Mouse (Mus musculus) spleen, postnatal 36 days (tissue): ENCODE results near the gene Elmsan1.
A peak's percentile ranks its signal among the peaks of the same experiment; 100 is the strongest.
"Not testable (repeated sequence)": the region's sequence is repeated elsewhere in the genome, so short reads cannot be mapped to it uniquely, and the experiment has no call there.

ENCODE experiments used
- DNase-seq, 2 experiments: peaks; one replicate each; pipeline ENCODE4 v3.0.0; 2022; ENCODE audit warnings: low spot score in 2 of 2, mixed read lengths in 1 of 2

The Elmsan1 gene

DNA sequence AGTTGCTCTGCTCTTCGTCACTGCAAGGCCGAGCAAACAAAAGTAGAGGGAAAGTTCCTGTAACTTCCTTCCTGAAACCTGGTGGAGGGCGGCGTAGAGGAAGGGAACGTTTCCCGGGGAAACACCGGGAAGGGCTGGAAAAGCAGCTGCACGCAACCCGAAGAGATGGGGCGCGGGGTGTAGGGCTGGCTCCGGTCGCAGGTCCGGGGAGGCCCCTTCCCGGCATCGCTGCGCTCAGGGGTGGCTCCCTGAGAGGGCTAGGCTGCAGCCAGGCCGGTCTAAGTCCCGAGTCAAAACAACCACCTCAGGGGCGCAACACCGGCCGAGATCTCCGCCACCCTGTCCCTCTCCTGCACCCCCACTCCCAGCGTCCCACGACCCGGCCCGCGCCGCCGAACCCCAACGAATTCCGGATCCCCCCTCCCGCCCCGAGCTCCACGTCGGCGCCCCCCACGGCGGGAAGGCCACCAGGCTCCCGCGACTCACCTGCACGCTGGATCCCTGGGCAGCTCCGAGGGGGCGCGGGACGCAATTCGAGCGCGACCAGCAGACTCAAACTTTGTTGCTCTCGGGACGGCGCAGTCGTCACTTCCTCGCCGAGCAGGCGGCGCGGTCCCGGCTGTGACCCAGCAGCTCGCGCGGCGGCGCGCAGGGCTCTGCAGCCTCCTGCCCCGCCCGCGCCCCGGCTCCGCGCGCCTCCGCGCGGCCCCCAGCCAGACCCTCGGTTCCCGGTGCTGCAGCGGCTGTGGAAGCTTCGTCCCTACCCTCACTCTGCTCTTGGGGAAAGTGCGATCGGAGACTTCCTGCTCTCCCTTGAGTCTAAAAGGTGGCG is at the start of gene Elmsan1:
Elmsan1 (minus strand) TSS at position 593 of the 832 bp plus-strand sequence.
- peak; percentile 85 for DNase-seq

DNA sequence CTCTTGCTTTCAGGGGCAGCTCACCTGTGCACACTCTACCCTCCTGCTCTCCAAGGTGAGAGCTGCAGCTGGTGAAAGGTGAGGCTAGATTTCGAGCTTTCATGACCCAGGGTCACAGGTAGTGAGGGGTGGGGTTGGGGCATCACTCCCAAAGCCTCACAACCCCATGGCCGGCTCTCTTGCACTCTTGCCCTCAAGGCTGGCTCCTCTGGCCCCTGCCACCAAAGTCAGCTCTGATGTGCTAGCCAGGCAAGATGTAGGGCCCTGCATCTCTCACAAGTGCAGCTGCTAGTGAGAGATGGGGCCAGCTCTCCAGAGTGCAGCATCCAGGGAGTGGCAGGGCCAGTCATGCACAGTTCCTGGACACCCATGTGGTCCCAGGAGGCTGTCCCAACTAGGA is 48.6 kb upstream of the Elmsan1 start:
- DNase-seq = no peak

DNA sequence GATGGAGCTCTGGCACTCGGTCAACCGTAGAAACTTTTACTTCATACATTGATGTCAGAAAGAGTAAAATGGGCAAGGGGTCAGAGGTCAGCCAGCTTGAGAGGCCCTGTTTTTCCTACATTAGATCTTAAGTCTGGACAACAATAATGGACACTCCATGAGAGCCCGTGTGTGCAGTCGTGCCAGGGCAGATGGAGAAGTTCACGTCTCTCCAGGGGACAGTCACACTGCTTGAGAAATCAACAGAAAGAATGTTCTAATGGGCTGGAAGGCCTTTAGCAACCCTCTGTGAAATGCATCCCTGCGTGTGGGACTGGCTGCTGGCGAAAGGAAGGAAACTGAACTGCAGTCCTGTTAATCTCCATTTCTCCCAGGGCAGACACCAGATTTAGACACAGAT is 41.7 kb upstream of the Elmsan1 start:
- no peak for DNase-seq

DNA sequence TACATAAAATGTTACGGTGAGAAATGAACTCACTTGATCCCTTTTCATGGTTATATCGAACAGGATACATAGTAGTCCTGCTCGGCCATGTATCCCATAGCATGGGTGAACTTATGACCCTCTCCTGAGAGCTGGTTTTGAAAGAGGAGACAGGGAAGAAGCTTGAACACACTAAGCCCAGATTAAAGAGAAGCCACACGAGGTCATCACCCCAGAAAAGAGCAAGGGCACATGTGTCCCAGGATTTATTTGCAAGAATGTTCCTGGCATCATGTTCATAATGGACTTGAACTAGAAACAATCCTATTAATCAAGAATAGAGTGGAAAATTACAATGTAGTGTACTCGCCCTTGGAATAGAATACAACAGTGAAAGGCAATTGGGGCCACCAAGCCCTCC is 36.2 kb upstream of the Elmsan1 start:
- no peak for DNase-seq

DNA sequence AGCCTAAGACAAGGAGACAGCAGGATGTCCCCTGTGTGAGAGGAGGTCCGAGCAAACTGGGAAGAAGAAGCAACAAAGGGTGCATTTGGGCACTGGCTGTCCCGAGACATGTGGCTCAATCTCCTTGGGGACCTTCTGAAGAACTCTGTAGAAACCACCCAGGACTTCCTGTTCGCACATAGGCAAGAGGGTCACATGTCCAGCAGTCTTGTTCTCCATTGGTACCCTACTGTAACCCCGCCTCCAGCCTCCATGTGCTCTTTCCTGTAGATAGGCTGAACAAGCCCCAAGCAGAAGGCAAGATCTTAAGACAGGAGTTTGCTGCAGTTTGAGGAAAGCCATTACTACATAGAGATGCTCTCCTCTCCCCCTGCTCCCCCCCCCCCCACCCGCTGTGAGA is 34.1 kb upstream of the Elmsan1 start:
- peak; percentile 61 to 63 for DNase-seq

DNA sequence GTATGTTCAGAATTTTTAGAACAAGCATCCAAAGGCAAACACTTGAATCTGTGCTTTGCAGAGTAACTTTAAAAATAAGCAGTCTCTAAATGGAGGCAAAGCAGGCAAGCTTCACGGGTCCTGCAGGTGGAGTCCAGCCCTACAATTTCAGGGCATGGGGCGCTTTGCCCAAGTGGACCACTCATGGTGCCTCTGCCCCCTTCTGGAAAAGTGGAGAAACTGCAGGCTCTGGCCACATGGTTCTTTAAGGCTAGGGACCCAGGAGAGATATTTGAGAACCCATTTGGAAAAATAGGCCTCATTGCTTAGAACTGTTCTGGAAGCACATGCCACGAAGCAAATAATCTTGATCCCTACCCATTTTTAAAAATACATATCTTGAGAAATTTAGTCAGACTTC is 30.5 kb upstream of the Elmsan1 start:
- peak; percentile 68 to 73 for DNase-seq

DNA sequence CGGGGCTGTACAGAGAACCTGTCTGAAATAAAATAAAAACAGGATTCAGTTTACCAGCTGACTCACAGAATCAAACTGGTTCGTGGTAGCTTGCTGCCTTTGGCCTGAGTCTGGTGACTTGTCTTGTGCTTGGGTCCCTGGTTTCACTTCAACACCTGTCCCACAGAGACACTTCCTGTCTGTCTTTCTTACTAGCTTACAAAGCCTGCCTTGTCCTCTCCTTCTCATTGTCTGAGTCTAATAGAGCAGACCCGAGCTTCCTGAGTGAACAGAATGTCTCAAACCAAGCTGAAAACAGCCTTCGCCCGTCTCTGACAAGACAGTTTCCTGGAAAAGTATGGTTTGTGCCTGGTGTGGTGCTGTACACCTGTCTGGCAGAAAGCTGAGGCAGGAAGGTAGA is 27.0 kb upstream of the Elmsan1 start:
- peak; percentile 77 for DNase-seq

DNA sequence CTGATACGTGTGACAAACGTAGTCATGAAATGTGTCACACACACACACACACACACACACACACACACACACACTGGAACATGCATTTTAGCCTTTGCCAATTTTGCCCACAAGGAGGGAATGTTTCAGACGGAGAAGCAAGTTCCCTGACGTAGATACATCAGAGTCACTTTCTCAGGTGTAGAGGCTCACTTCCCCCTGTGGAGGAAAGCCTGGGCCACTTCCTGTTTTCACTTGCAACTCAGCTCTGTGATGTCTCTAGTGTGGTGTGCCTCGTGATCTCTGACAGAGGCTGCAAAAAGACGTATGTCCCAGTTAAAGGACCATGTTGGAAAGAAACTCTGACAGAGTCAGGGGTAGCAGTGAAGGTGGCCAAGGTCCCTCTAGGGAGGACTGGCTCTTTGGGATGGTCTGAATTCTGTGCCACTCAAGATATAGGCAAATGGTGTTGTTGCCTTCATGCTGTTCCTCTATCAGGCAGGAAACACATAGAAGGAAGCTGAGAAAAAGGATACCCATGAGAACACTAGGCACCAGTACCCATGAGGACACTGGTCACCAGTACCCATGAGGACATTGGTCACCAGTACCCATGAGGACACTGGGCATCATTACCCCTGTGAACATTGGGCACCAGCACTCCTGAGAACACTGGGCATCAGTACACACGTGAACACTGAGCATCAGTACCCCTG is 24.5 kb upstream of the Elmsan1 start:
- DNase-seq = peak; percentile 87

DNA sequence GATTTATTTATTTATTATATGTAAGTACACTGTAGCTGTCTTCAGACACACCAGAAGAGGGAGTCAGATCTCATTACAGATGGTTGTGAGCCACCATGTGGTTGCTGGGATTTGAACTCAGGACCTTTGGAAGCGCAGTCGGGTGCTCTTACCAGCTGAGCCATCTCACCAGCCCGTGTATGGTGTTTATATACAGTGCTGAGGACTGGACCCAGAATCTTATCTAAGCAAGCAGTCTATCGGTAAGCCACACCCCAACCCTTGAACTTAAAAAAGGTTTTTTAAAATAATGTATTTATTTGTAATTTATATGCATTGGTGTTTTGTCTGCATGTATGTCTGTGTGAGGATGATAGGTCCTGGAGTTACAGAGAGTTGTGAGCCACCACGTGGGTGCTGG is 18.4 kb upstream of the Elmsan1 start:
- DNase-seq = not testable (repeated sequence)

DNA sequence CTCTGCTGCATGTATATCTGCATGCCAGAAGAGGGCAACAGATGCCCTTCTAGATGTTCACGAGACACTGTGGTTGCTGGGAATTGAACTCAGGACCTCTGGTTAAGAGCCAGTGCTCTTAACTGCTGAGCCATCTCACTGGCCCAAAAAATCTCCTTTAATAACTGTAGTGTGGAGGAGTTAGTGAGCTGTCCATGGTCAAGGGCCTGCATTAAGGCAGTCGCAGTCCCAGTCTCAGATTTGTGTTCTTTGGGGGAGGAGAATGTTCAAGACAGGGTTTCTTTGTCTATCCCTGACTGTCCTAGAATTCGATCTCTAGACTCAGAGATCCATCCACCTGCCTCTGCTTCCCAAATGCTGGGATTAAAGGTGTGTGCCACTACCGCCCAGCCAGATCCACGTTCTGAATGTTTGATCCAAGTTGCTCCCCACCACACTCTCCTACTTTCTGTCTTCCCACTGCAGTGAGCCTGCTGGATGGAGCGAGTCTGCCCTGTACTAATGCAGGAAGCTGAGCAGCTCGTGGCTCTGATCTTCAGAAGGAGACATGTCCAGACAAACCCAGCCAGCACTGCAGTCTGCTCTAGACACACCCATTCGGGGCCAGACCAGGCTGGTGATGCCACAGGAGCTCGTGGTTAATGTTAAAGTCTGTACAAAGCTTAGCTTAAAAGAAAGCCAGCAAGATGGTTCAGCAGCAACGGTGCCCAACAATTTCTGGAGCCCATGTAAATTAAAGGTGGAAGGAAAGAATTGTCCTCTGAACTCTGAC is 17.5 kb upstream of the Elmsan1 start:
- no peak for DNase-seq

DNA sequence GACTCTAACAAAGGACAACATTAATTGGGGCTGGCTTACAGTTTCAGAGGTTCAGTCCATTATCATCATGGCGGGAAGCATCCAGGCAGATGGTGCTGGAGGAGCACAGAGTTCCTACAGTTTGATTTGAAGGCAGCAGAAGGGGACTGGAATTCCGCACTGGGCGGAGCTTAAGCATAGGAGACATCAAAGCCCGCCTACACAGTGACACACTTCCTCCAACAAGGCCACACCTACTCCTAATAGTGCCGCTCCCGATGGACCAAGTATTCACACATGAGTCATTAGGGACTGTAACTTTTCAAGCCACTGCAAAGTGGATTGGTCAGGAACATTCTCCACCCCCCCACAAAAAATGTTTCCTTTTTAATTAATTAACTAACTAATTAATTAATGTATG is 16.9 kb upstream of the Elmsan1 start:
- DNase-seq = no peak

DNA sequence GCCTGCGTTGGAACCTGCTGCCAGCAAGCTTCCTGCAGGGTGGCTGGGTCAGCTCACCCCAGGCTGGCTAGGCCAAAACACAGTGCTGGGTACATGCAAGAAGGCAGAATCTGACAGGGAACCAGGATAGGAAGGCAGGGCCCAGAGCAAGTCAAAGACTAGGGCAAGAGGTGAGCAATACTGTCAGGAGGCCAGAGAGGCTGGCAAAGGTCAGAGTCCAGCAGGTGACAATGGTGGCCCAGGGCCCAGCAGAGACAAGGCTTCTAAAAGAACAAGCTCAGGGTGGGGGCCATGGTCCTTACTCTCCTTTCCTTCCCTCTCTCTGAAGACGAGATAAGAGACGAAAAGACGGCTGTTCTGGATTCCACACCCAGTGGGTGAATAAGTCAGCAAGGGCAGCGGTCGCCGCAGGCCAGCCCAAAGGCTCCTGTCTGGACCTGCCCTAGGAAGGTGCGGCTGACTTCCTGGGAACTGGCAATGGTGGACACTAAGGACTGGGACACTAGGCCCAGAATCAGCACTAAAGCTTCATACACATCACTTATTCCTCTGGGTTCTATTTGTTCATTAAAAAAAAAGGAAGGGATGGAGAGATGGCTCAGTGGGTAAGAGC is 14.9 kb upstream of the Elmsan1 start:
- no peak for DNase-seq

DNA sequence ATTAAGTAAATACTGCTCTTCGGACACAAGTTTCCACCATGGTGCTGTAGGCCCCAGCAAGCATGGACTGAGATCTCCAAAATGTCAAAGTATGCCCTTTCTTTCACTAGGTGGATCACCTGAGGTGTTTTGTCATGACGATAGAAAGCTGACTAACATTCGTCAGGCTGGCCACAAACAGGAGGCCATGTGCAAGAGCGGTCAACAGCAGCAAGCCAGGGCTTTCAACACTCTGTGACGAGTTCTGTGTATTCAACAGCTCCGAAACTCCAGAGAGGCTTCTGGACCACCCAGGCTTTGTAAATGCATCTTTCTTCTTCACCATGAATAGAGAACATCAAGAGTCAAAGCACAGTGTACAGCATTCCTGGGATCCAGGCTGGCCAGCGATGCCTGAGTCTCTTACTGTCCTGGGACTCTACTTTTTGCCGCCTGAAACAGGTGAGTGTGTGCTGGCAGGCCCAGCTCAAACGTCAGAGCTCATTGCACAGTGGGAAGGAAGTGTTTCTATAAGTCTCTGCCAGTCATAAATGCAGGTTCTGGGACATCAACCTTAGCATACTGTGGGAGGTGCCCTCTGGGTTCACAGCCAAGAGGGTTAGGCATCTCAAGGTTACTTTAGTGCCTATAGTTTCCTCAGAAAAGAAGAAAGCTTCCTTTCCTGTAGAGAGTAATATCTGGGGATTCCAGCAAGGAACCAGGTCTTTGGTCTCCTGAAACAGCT is 7.6 kb upstream of the Elmsan1 start:
- no peak for DNase-seq

DNA sequence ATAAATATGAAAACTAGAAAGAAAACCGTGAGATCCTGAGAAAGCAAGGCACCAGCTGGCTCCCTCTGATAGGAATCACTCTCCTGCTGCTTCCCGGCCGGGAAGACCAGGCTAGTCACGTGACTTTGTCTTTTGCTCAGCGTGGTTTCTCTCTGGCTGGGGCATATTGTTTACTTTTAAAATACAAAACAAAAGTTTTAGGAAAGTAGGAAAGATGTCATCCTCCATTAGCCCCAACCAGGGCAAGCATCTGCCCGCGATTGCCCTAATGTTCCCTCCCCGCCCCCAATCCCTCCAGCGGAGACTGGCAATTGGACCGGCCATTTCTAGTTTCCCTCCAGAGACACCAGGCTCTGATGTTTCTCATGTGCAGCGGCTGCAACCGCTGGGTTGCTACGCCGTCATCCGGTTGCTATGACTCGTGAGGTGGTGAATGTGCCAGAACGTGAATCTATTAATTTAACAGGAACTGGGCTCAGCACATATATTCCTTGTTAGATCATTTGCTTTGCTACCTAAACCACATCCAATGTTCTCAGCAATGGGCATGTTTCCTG is 3.8 kb upstream of the Elmsan1 start:
- DNase-seq = peak; percentile 71 to 73

DNA sequence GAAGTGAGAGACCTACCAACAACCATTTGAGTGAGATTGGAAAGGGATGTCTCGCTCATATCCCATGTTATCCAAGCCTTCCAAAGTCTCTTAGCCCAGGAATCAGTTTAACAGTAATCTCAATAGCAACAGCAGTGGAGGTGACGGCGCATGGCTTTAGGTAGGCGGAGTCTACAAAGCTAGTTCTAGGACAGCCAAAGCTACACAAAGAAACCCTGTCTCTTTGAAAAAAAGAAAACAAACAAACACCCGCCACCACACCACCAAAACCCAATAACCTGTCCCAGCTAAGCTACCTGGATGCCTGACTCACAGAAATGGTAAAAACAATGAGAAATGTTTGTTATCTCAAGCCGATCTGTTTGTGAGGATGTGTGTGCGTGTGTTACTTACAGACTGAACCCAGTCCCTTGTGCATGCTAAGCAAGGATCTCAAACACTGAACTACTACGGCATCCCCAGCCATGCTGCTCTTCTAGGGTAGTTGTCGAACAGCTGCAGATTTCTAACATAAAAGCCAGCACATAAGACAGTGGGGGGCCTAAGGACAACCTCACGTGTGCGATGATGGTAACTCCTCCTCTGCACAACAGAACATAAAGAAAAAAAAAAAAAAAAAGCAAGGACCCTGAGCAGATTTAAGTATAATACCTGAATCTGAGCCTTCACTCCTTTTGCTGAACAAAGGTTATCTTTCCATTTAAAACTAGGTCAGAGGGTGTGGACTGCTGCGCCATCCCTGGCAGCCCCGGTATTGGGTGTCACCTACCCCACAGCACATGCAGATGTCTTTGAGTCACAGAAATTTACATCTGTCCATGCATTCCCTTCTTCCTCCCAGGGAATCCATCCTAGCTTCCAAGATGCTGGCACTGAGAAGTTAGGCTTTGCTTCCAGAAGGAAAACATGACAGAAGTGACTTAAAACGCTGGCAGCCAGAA is 2.5 kb upstream of the Elmsan1 start:
- DNase-seq = no peak

DNA sequence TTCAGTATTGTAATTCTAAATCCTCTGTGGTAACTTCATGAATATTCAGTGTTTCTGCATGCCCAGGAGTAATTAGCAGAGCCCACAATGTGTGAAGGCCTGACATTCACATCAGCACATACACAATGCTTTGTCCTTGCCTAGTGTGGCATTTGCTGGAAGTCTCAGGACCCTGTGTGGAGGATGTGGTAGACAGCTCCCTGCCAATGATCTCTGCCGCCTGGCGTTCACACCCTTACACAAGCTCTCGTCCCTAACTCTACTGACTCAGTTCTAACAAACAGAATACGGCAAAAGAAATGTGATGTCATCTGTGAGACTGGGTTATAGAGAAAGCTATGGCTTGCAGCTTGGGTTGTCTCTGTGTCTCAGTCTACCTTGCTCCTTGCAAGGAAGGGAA is 1.8 kb upstream of the Elmsan1 start:
- no peak for DNase-seq

DNA sequence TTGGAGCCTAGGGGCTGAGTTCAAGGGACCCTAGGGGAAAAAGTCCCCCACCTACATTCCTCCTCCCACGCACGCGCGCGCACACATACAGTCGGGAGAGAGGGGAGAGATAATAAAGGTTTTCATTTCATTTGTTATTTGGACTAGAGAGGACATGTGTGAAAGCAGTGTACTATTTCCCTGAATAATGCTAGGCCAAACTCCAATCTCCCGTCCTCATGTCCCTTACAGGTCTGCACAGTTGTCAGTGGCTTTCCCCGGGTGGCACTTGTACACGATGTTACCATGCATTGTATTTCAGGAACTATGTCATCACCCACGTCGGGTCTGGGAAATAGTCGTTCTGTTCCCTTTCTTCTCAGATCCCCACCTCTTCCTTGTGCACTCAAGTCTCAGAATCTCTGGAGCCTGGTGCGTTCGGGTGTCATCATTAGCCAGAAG is 460 bp upstream of the Elmsan1 start:
- DNase-seq = no peak

DNA sequence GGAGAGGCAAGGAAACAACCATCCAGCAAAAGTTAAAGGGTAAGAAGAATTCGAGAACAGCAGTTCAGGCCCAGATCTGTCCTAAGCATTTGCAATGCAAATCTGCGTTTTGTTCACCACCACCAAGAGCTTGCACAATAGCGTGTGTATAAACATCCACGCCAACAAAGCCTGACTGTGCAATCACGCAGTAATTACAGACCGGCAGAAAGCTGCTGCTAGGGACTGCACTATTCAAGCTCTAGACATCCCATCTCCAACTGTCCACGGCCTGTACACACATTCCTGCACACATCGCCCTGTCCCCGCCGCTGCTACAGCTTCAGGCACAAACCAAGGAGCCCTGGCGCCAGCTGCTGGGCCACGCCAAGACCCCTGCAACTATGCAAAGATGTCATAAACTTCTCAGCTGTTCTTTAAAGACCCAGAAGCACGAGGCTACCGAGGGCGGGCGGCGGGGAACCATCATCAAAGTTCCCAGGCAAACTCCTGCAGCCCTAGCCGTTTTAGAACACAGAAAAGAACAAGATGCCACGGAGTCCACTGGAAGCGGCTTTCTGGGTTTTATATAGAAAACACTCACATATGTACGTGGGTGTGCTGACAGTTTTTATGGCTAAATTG is 1.1 kb downstream of the Elmsan1 start:
- DNase-seq = peak; percentile 59 to 61

DNA sequence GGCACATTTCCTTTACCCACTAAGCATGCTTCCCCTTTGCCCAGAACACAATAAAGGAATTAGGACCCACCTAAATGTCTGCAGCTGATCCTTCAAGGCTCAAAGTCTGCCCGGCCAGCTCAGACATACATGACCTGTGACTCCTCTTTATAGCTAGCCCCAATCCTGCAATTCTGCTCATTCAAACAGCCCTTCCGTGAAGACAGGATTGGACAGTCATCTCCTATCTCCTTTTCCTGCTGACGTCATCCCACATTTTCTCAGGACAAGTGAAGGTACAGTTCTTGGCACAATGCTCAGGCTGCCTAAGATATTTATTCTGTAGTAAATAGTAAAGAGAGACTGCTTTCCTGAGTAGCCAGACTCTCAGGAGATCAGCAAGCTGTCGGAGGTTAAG is 1.6 kb downstream of the Elmsan1 start:
- DNase-seq = no peak
